Mouse (Mus musculus) limb, embryonic 14.5 days (tissue): ENCODE measurements around the gene Elane. TPM values are rescaled to one million over a fixed set of nuclear protein-coding genes. Genes with fewer than 3 reads are reported as not detected.
A peak's percentile ranks its signal among the peaks of the same experiment; 100 is the strongest.

Experiments used
- ATAC-seq: fragments of 200-750 bp; cut with Nextera tagmentation; 2 replicates; pipeline ENCODE4 v1.8.0; 2017; ENCODE audit warnings: low read depth, moderate number of reproducible peaks, moderate TSS enrichment; ENCODE audit not compliant: low FRiP score
- DNase-seq: peaks from one replicate; pipeline ENCODE4 v3.0.0-alpha.2; 2015; ENCODE audit warnings: low spot score
- H3K27ac ChIP-seq: fragments of 300-500 bp; sonication (generic); replicated peaks from 2 replicates; pipeline ENCODE4 v1.5.1; 2014; ENCODE audit warnings: low read depth, mild to moderate bottlenecking, low read length, moderate library complexity, mixed read lengths
- H3K27me3 ChIP-seq: fragments of 300-500 bp; sonication (generic); 2 replicates; pipeline ENCODE4 v1.6.1; 2014; ENCODE audit warnings: low read length, mixed read lengths; ENCODE audit not compliant: control insufficient read depth, insufficient read depth
- H3K36me3 ChIP-seq: fragments of 300-500 bp; sonication (generic); 2 replicates; pipeline ENCODE4 v1.6.1; 2014; ENCODE audit warnings: mild to moderate bottlenecking, low read length, moderate library complexity, mixed read lengths; ENCODE audit not compliant: control insufficient read depth, insufficient read depth
- H3K4me1 ChIP-seq: fragments of 300-500 bp; sonication (generic); 2 replicates; pipeline ENCODE4 v1.6.1; 2014; ENCODE audit warnings: antibody characterized with exemption, low read length, mixed read lengths; ENCODE audit not compliant: control insufficient read depth, insufficient read depth
- H3K4me2 ChIP-seq: fragments of 300-500 bp; sonication (generic); replicated peaks from 2 replicates; pipeline ENCODE4 v1.6.1; 2014; ENCODE audit warnings: low read depth, mild to moderate bottlenecking, low read length, moderate library complexity; ENCODE audit not compliant: severe bottlenecking
- H3K4me3 ChIP-seq: fragments of 300-500 bp; sonication (generic); replicated peaks from 2 replicates; pipeline ENCODE4 v1.5.1; 2014; ENCODE audit warnings: low read length
- H3K9ac ChIP-seq: fragments of 300-500 bp; sonication (generic); 2 replicates; pipeline ENCODE4 v1.6.1; 2014; ENCODE audit warnings: mild to moderate bottlenecking, low read depth, low read length, moderate library complexity; ENCODE audit not compliant: severe bottlenecking
- H3K9me3 ChIP-seq: fragments of 300-500 bp; sonication (generic); 2 replicates; pipeline ENCODE4 v1.6.1; 2016; ENCODE audit warnings: low read length; ENCODE audit not compliant: control insufficient read depth
- POLR2A ChIP-seq: fragments of 200-500 bp; IDR thresholded peaks from 2 replicates; pipeline ENCODE4 v1.8.0; 2012; ENCODE audit warnings: inconsistent platforms, mild to moderate bottlenecking, moderate library complexity, borderline replicate concordance; ENCODE audit not compliant: insufficient read depth, insufficient read length; ENCODE audit errors: extremely low read depth
- whole genome bisulfite sequencing: fragments of 180-500 bp; shearing (Covaris S2); extraction: QIAGEN DNeasy Blood & Tissue Kit; methylation state at CpG from one replicate; pipeline ENCODE4 v1.1.7; 2014; 5-methylcytosine and 5-hydroxymethylcytosine counted together
- polyA plus RNA-seq, 2 experiments: library from polyadenylated mRNA; depleted of rRNA in 1 of 2; stranded (reverse) in 1 of 2; unstranded in 1 of 2; fragments of >200 nt; fragmentation: Nextera tagmentation in 1 of 2; extraction: Ambion mirVana in 1 of 2; gene quantifications; 2 replicates each; pipeline versions ENCODE4 v1.2.1 to v1.2.3; 2012 to 2014

Elane gene
- polyA plus RNA-seq, 2 experiments: 0.35 to 1.2 TPM

- H3K9me3 ChIP-seq: no peaks in the 10 kb centered on the region
- H3K27ac ChIP-seq: peak overlapping the region; percentile 98
- TF ChIP-seq POLR2A: no peak
- H3K36me3 ChIP-seq: peaks cover 58% of the 10 kb centered on the region
- peak overlapping the region; percentile 48; the same call in 1 of the 2 replicates for H3K4me2 ChIP-seq
- 22% methylated on average over 14 of the region's 14 CpGs for WGBS
- no peaks in the 10 kb centered on the region; the same call in 1 of the 2 replicates for H3K4me1 ChIP-seq
- no peak for DNase-seq
- peak; percentile 56 for ATAC-seq
- H3K9ac ChIP-seq: peak overlapping the region; percentile 97
- H3K27me3 ChIP-seq: no peaks in the 10 kb centered on the region
- H3K4me3 ChIP-seq: peak overlapping the region; percentile 70
These were observed 23.3 kb downstream of the Elane start for GRCm38 (mm10) chr10:79909092-79909922.

GRCm38 (mm10) chr10:79910556-79910955 is 24.5 kb downstream of the Elane start, which contains the start of gene Gm26602:
TSS of gene Gm26602 (plus strand) at chr10:79910856.
- Histone ChIP-seq H3K27me3 (no peaks in the 10 kb centered on the region), H3K4me3 (no peak within 1 kb of the TSS), H3K9me3 (no peaks in the 10 kb centered on the region), H3K4me1 (no peaks in the 10 kb centered on the region; the same call in 1 of the 2 replicates), H3K36me3 (peaks cover 47% of the 10 kb centered on the region), H3K27ac (peak within 1 kb of the TSS; percentile 98; the same call in 1 of the 2 replicates), H3K4me2 (no peak within 1 kb of the TSS), H3K9ac (0 out of 2 replicates have a peak within 1 kb of the TSS, but pooled peaks have one; percentile 4)
- no peak for TF ChIP-seq POLR2A
- DNase-seq (no peak), ATAC-seq (no peak)
- 86% methylated on average over 4 of the region's 4 CpGs for WGBS

- Histone ChIP-seq H3K36me3 (peaks cover 32% of the 10 kb centered on the region), H3K4me2 (no peak overlapping the region), H3K27ac (no peak overlapping the region), H3K27me3 (peaks cover under 1% of the 10 kb centered on the region), H3K4me1 (peaks cover 8% of the 10 kb centered on the region), H3K4me3 (no peak overlapping the region), H3K9ac (no peak overlapping the region), H3K9me3 (no peaks in the 10 kb centered on the region)
- WGBS: 61% methylated on average over 20 of the region's 20 CpGs
- ATAC-seq: no peak
- no peak for DNase-seq
- TF ChIP-seq POLR2A: no peak
These were observed 26.4 kb downstream of the Elane start for GRCm38 (mm10) chr10:79912412-79912811.

- H3K4me2 ChIP-seq: no peak overlapping the region
- peaks cover 32% of the 10 kb centered on the region for H3K36me3 ChIP-seq
- no peak for TF ChIP-seq POLR2A
- peak overlapping the region; percentile 28; the same call in 1 of the 2 replicates for H3K9ac ChIP-seq
- DNase-seq (no peak), ATAC-seq (no peak)
- H3K27ac ChIP-seq: no peak overlapping the region
- peaks cover 20% of the 10 kb centered on the region for H3K27me3 ChIP-seq
- 80% methylated on average over 9 of the region's 11 CpGs for WGBS
- H3K4me1 ChIP-seq: peaks cover 8% of the 10 kb centered on the region
- no peak overlapping the region for H3K4me3 ChIP-seq
- H3K9me3 ChIP-seq: no peaks in the 10 kb centered on the region
These were observed 28.3 kb downstream of the Elane start for GRCm38 (mm10) chr10:79914131-79914947.

GRCm38 (mm10) chr10:79914948-79915596 is 29.0 kb downstream of the Elane start:
- TF ChIP-seq POLR2A: no peak
- H3K27me3 ChIP-seq: peaks cover 27% of the 10 kb centered on the region
- peak overlapping the region; percentile 28; the same call in 1 of the 2 replicates for H3K9ac ChIP-seq
- peaks cover 32% of the 10 kb centered on the region for H3K36me3 ChIP-seq
- WGBS: 71% methylated on average over 7 of the region's 7 CpGs
- DNase-seq (no peak), ATAC-seq (no peak)
- H3K4me1 ChIP-seq: peaks cover 8% of the 10 kb centered on the region
- H3K4me3 ChIP-seq: peak overlapping the region; percentile 71; the same call in 1 of the 2 replicates
- no peak overlapping the region for H3K27ac ChIP-seq
- H3K4me2 ChIP-seq: peak overlapping the region; percentile 90; the same call in 1 of the 2 replicates
- no peaks in the 10 kb centered on the region for H3K9me3 ChIP-seq
